Mouse (Mus musculus) C2C12 (cell line): ENCODE data around the gene Tesk2. TPM values are rescaled to one million over a fixed set of nuclear protein-coding genes. Genes with fewer than 3 reads are reported as not detected.
"Not testable (repeated sequence)": the region's sequence is repeated elsewhere in the genome, so short reads cannot be mapped to it uniquely, and the experiment has no call there.

Experiments used
- H3K27me3 ChIP-seq: one replicate; pipeline ENCODE4 v1.6.1; 2011; ENCODE audit not compliant: control insufficient read depth, insufficient read depth, insufficient read length
- H3K36me3 ChIP-seq: one replicate; pipeline ENCODE4 v1.6.1; 2011; ENCODE audit not compliant: control insufficient read depth, insufficient read depth
- H3K4me3 ChIP-seq: one replicate; pipeline ENCODE4 v1.5.1; 2011; ENCODE audit warnings: mild to moderate bottlenecking, control low read depth; ENCODE audit not compliant: poor library complexity, insufficient read depth, severe bottlenecking
- H3K79me2 ChIP-seq: one replicate; pipeline ENCODE4 v1.6.1; 2011; ENCODE audit not compliant: control insufficient read depth, insufficient read depth
- H3K79me3 ChIP-seq: one replicate; pipeline ENCODE4 v1.6.1; 2011; ENCODE audit warnings: low read depth, control low read depth
- H3ac ChIP-seq: one replicate; pipeline ENCODE3; 2011; ENCODE audit warnings: low read depth; ENCODE audit not compliant: control insufficient read depth, insufficient read length
- CEBPB ChIP-seq: IDR thresholded peaks from one replicate; pipeline ENCODE4 v1.6.1; 2011; ENCODE audit warnings: low read depth, mild to moderate bottlenecking, control low read depth, moderate library complexity
- CTCF ChIP-seq: IDR thresholded peaks from one replicate; pipeline ENCODE4 v1.5.1; 2011; ENCODE audit not compliant: control insufficient read depth, insufficient read depth, insufficient read length
- FOSL1 ChIP-seq: IDR thresholded peaks from one replicate; pipeline ENCODE4 v1.8.0; 2011; ENCODE audit warnings: mild to moderate bottlenecking, low read length; ENCODE audit not compliant: poor library complexity, insufficient read depth, severe bottlenecking
- MAX ChIP-seq: IDR thresholded peaks from one replicate; pipeline ENCODE4 v1.6.1; 2011; ENCODE audit warnings: mild to moderate bottlenecking, control low read depth
- MYOD1 ChIP-seq: IDR thresholded peaks from one replicate; pipeline ENCODE4 v1.6.1; 2011; ENCODE audit warnings: low read depth; ENCODE audit not compliant: control insufficient read depth, insufficient read length
- MYOG ChIP-seq: IDR thresholded peaks from one replicate; pipeline ENCODE4 v1.6.1; 2011; ENCODE audit not compliant: control insufficient read depth, insufficient read length; ENCODE audit errors: extremely low read depth
- USF1 ChIP-seq: IDR thresholded peaks from one replicate; pipeline ENCODE4 v1.6.1; 2011; ENCODE audit warnings: low read depth, mild to moderate bottlenecking, control low read depth, moderate library complexity
- polyA plus RNA-seq: library from polyadenylated mRNA; unstranded; fragments of >200 nt; fragmentation: generic; extraction: Trizol; gene quantifications from one replicate; pipeline ENCODE4 v1.2.1, GENCODE M21; 2012; ENCODE audit warnings: missing spikeins

Tesk2 gene
- polyA plus RNA-seq, 1 experiment, result 12.0 TPM

DNA sequence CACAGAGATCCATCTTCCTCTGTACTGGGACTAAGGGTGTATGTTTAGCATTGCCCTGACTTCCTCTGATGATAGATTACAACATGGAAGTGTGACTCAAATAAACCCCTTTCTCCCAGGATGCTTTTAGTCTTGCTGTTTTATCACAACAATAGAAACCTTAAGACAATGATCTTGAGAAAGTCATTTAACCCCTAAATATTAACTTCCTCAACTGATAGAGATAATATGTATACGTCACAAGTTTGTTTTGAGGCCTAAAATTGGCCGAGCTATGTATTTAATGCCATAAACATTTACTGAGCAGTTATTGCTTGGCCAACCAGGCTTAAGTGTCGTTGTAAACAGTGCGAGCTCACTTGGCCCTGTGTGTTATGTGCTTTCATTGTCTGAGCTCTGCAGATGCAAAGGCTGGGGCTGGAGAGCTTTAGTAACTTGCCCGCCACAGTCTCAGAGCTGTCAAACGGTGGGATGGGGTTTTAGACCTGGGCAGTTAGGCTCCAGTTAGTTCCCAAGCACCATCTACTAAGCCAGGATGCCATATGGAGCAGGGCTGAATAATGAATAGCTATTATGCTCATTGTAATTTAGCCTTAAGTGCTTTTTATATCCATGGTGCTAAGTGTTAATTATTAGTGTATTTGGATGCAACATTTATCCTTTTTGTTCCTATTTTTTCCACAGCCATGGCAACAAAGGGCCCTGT lies 108.8 kb downstream of the Tesk2 start:
- H3K27me3 ChIP-seq, result peaks cover 33% of the 10 kb centered on the region
- H3K79me2 ChIP-seq, result no peaks in the 10 kb centered on the region
- TF ChIP-seq CTCF, result no peak
- TF ChIP-seq CEBPB, result no peak
- no peak for TF ChIP-seq MYOD1
- no peak for TF ChIP-seq MYOG
- TF ChIP-seq USF1, result no peak
- TF ChIP-seq FOSL1, result no peak
- TF ChIP-seq MAX, result no peak

DNA sequence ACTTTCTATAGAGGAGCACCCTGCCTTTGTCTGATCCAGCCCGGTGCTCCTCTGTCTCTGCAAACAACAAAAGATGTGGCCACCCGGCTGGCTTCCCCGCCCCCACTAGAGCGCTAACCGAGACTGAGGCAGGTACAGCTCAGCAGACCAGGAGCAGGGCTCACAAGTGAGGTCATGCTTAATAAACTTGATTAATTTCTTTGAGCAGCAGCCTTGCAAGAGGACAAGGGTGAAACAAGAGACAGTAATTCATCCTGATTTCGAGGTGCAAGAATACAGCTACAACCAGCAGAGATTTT lies 109.3 kb downstream of the Tesk2 start:
- no peak for TF ChIP-seq MYOD1
- TF ChIP-seq CTCF, result no peak
- no peak for TF ChIP-seq CEBPB
- no peak for TF ChIP-seq MAX
- TF ChIP-seq FOSL1, result no peak
- TF ChIP-seq MYOG, result no peak
- Histone ChIP-seq H3K36me3 (no peaks in the 10 kb centered on the region), H3K79me2 (no peaks in the 10 kb centered on the region), H3ac (no peak overlapping the region), H3K4me3 (no peak overlapping the region), H3K27me3 (peaks cover 33% of the 10 kb centered on the region), H3K79me3 (no peaks in the 10 kb centered on the region)

More for the DNA sequence above, 108.8 kb downstream of the Tesk2 start:
- Histone ChIP-seq H3K36me3 (no peaks in the 10 kb centered on the region), H3K4me3 (no peak overlapping the region), H3ac (no peak overlapping the region), H3K79me3 (no peaks in the 10 kb centered on the region)

DNA sequence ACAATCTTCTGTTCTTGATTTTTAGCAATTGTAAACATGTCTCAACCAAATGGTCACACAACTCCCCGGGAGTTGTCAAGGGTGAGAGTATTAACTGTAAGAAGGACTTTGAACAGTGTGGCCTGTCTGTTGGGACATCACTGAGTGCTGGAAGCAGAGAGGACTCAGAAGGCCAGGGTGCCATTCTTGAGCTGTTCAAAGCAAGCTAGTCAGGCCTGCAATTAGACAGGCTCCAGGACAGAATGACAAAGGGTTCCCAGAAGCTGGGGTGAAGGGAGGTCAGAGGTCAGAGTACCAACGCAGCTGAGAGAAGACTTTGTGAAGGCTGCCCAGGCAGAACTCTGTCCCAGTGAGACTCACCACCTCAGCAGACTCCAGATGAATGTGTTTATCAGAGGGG lies 118.3 kb downstream of the Tesk2 start:
- H3K36me3 ChIP-seq, result no peaks in the 10 kb centered on the region
- H3ac ChIP-seq, result no peak overlapping the region
- peaks cover 15% of the 10 kb centered on the region for H3K27me3 ChIP-seq
- TF ChIP-seq USF1 (no peak), MAX (no peak), FOSL1 (no peak), CEBPB (no peak)
- H3K79me2 ChIP-seq, result no peaks in the 10 kb centered on the region
- H3K79me3 ChIP-seq, result no peaks in the 10 kb centered on the region
- H3K4me3 ChIP-seq, result no peak overlapping the region

DNA sequence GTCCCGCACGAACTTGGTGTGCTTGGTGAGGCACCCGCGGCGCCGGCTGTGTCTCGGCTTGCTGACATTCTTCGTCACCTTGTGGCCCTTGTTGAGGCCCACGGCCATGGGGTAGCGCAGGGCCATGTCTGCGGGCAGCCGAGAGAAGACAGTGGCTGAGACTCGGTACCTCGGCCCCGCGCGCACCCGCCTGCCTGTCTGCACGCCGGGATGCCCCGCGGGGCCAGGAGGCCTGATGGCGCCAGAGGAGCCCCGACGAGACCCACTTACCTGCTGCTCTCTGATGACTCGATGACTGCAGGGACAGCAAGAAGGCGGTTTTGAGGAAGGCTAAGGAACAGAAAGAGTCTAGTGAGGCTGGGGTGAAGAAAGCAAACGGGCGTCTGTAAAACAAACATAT lies 119.3 kb downstream of the Tesk2 start:
- not testable (repeated sequence) for H3K4me3 ChIP-seq, H3K79me2 ChIP-seq, H3K36me3 ChIP-seq

DNA sequence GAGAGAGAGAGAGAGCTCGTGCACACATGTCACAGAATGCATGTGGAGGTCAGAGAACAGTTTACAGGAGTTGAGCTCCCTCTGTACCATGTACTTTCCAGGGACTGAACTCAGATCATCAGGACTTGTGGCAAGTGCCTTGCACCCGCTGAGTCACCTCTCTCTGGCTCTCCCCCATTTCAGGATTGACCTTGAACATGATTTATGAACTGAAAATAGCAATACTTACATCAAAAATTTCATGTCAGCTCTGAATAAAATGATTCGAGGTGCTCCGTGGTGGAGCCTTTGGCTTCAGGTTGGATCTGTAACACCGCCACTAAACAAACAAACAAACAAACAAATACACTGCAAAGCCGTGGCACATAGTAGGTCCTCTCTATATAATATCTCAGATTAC lies 120.1 kb downstream of the Tesk2 start:
- H3K79me2 ChIP-seq, result no peaks in the 10 kb centered on the region
- H3K4me3 ChIP-seq, result no peak overlapping the region
- TF ChIP-seq MYOG, result no peak
- TF ChIP-seq FOSL1, result no peak
- no peak for TF ChIP-seq MYOD1
- TF ChIP-seq MAX, result no peak
- no peak for TF ChIP-seq CEBPB
- no peak overlapping the region for H3ac ChIP-seq
- H3K27me3 ChIP-seq, result peaks cover 15% of the 10 kb centered on the region
- no peaks in the 10 kb centered on the region for H3K36me3 ChIP-seq
- no peaks in the 10 kb centered on the region for H3K79me3 ChIP-seq

More for the DNA sequence above, 119.3 kb downstream of the Tesk2 start:
- peaks cover 15% of the 10 kb centered on the region for H3K27me3 ChIP-seq
- not testable (repeated sequence) for H3K79me3 ChIP-seq, H3ac ChIP-seq

DNA sequence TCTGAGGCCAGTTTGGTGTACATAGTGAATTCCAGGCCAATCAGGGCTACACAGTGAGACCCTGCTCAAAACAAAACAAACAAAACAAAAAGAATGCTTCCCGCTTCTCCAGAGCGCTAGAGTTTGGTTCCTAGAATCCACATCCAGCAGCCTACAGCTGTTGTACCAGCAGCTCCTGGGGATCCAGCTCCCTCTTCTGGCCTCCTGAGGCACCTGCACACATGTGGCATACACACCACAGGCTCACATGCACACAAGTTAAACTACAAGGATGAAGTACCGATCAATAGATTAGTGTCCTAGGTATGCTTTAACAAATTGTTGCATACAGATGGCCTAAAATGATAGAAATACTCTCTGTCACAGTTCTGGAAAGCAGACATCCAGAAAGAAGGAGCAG lies 123.6 kb downstream of the Tesk2 start:
- no peaks in the 10 kb centered on the region for H3K79me2 ChIP-seq
- H3K4me3 ChIP-seq, result no peak overlapping the region
- H3K36me3 ChIP-seq, result no peaks in the 10 kb centered on the region
- H3ac ChIP-seq, result no peak overlapping the region
- TF ChIP-seq CEBPB, result no peak
- TF ChIP-seq USF1, result no peak
- no peak for TF ChIP-seq MYOG
- no peak for TF ChIP-seq CTCF
- peaks cover 12% of the 10 kb centered on the region for H3K27me3 ChIP-seq
- no peaks in the 10 kb centered on the region for H3K79me3 ChIP-seq
